Mouse (Mus musculus): ENCODE data around the gene Jak3. TPM values are rescaled to one million over a fixed set of nuclear protein-coding genes. Genes with fewer than 3 reads are reported as not detected.
A peak's percentile ranks its signal among the peaks of the same experiment; 100 is the strongest.
"Not testable (repeated sequence)": the region's sequence is repeated elsewhere in the genome, so short reads cannot be mapped to it uniquely, and the experiment has no call there.

Jak3 gene
- polyA plus RNA-seq, 2 experiments, result 3.0 to 3.8 TPM

DNA sequence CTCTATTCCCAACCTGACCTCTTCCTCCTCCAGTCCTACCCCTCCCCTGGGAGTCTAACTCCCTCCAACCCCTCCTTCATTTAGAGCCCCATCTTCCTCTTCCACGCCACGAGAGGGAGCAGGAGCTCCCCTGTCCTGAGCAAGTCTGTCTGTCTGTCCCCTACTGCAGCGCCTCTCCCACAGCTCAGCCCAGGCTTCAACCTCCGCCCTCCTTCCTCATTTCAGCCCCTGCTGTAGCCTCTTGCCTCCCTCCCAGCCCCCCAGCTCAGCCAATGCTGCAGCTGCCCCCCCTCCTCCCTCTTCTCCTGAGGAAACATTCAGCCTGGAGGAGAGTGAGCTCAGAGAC is 26.0 kb downstream of the Jak3 start:
- Histone ChIP-seq H3K9ac (replicated peaks) (peak overlapping the region; percentile 79), H3K4me2 (ENCODE audit: low read depth) (peak overlapping the region; percentile 80), H3K9me3 (ENCODE audit: control insufficient read depth, low read length) (no peaks in the 10 kb centered on the region), H3K4me1 (replicated peaks; ENCODE audit: control insufficient read depth in 2 of 2, insufficient read depth in 2 of 2, low read length in 1 of 2) (peaks cover 24 to 35% of the 10 kb centered on the region in 2 experiments), H3K27me3 (ENCODE audit: control insufficient read depth, insufficient read depth, low read length) (peaks cover 19% of the 10 kb centered on the region), H3K4me3 (ENCODE audit: insufficient read depth in 1 of 2, low read depth in 2 of 2, low read length in 2 of 2) (peak overlapping the region; percentile 54 to 72; a peak in 3 of 4 replicates), H3K27ac (no peak overlapping the region; the same call in 1 of the 2 replicates), H3K36me3 (replicated peaks; ENCODE audit: control insufficient read depth, insufficient read depth, low read depth) (no peaks in the 10 kb centered on the region)
- peak; percentile 24; the same call in 1 of the 2 replicates for ATAC-seq (ENCODE audit: insufficient read depth)
- WGBS (ENCODE audit: insufficient replicate concordance), result 9% methylated on average over 4 of the region's 4 CpGs
- DNase-seq (ENCODE audit: low read depth in 3 of 3, low spot score in 3 of 3), result no peak
- TF ChIP-seq CTCF (IDR thresholded peaks at IDR 0.05; ENCODE audit: low read depth), result peak; percentile 75
- no peak for TF ChIP-seq EP300 (IDR thresholded peaks at IDR 0.05; ENCODE audit: low read depth)

DNA sequence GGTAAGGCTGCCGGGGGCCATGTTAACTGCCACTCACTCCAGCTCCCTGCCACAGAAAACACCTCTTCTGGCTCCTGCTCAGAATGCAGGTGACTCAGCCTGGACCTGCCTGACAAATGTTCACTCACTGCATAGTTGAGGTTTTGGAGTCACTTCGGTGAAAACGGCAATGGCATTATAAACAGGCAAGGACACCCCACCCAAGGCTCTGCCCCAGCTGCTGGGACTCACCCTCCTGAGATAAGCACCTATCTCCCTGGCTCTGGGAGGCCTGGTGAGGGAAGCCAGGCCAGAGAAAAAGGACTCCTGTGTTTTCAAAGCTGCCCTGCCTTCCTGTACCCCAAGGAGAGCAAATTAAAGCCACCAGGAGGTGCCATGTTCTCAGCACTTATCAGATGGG is 26.8 kb downstream of the Jak3 start:
- Histone ChIP-seq H3K9ac (replicated peaks) (peak overlapping the region; percentile 79), H3K36me3 (replicated peaks; ENCODE audit: control insufficient read depth, insufficient read depth, low read depth) (no peaks in the 10 kb centered on the region), H3K4me2 (ENCODE audit: low read depth) (peak overlapping the region; percentile 80), H3K4me3 (ENCODE audit: insufficient read depth in 1 of 2, low read depth in 2 of 2, low read length in 2 of 2) (peak overlapping the region; percentile 54 to 72), H3K4me1 (replicated peaks; ENCODE audit: control insufficient read depth in 2 of 2, insufficient read depth in 2 of 2, low read length in 1 of 2) (peaks cover 24 to 35% of the 10 kb centered on the region in 2 experiments), H3K9me3 (ENCODE audit: control insufficient read depth, low read length) (no peaks in the 10 kb centered on the region), H3K27me3 (ENCODE audit: control insufficient read depth, insufficient read depth, low read length) (peaks cover 19% of the 10 kb centered on the region), H3K27ac (peak overlapping the region; percentile 91)
- DNase-seq (ENCODE audit: low read depth in 3 of 3, low spot score in 3 of 3), result peak; percentile 71 to 75 (median 74)
- peak; percentile 42 for TF ChIP-seq CTCF (IDR thresholded peaks at IDR 0.05; ENCODE audit: low read depth)
- TF ChIP-seq EP300 (IDR thresholded peaks at IDR 0.05; ENCODE audit: low read depth), result peak; percentile 76
- 30% methylated on average over 3 of the region's 3 CpGs for WGBS (ENCODE audit: insufficient replicate concordance)
- peak; percentile 96 for ATAC-seq (ENCODE audit: insufficient read depth)

DNA sequence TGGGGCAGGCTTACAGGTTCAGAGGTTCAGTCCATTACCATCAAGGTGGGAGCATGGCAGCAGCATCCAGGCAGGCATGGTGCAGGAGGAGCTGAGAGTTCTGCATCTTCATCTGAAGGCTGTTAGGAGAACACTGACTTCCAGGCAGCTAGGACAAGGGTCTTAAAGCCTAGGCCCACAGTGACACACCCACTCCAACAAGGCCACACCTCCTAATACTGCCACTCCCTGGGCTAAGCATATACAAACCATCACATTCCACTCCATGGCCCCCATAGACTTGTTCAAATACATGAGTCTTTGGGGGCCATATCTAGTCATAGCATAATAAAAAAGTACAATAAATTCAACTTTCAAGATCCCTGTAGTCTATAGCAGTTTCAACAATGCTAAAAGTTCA is 27.3 kb downstream of the Jak3 start:
- Histone ChIP-seq H3K27me3 (ENCODE audit: control insufficient read depth, insufficient read depth, low read length) (peaks cover 19% of the 10 kb centered on the region), H3K4me2 (ENCODE audit: low read depth) (peak overlapping the region; percentile 80), H3K4me1 (replicated peaks; ENCODE audit: control insufficient read depth in 2 of 2, insufficient read depth in 2 of 2, low read length in 1 of 2) (peaks cover 24 to 35% of the 10 kb centered on the region in 2 experiments), H3K9ac (replicated peaks) (peak overlapping the region; percentile 79), H3K27ac (peak overlapping the region; percentile 91), H3K4me3 (ENCODE audit: insufficient read depth in 1 of 2, low read depth in 2 of 2, low read length in 2 of 2) (peak overlapping the region; percentile 54 to 72)
- not testable (repeated sequence) for H3K36me3 ChIP-seq (replicated peaks; ENCODE audit: control insufficient read depth, insufficient read depth, low read depth); H3K9me3 ChIP-seq (ENCODE audit: control insufficient read depth, low read length); DNase-seq (ENCODE audit: low read depth in 3 of 3, low spot score in 3 of 3)
- peak; percentile 80 for ATAC-seq (ENCODE audit: insufficient read depth)

DNA sequence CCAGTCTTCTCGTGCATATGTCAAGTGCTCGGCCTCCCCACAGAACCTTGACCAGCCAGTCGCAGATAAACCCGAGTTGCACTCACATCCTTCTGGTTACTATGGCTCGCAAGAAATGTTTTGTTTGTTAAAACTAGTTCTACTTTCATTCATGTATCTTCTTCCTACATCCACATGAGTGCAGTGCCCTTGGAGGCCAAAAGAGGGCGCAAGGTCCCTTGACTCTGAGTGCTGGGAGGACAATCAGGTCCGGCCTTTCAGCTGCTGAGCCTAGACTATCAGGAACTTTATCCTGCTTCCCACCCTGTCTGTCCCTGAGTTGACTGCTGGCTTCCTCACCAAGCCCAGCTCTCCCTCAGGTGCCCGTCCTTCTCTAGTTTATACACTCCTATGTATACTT is 31.8 kb downstream of the Jak3 start:
- no peak overlapping the region for H3K4me3 ChIP-seq (ENCODE audit: insufficient read depth in 1 of 2, low read depth in 2 of 2, low read length in 2 of 2)
- peaks cover 8 to 17% of the 10 kb centered on the region in 2 experiments for H3K4me1 ChIP-seq (replicated peaks; ENCODE audit: control insufficient read depth in 2 of 2, insufficient read depth in 2 of 2, low read length in 1 of 2)
- H3K9ac ChIP-seq (replicated peaks), result no peak overlapping the region
- H3K9me3 ChIP-seq (ENCODE audit: control insufficient read depth, low read length), result no peaks in the 10 kb centered on the region
- H3K4me2 ChIP-seq (ENCODE audit: low read depth), result no peak overlapping the region
- peak in 2 of 3 experiments; percentile 46 to 48 for DNase-seq (ENCODE audit: low read depth in 3 of 3, low spot score in 3 of 3)
- no peaks in the 10 kb centered on the region; the same call in 1 of the 2 replicates for H3K36me3 ChIP-seq (replicated peaks; ENCODE audit: control insufficient read depth, insufficient read depth, low read depth)
- no peaks in the 10 kb centered on the region for H3K27me3 ChIP-seq (ENCODE audit: control insufficient read depth, insufficient read depth, low read length)
- H3K27ac ChIP-seq, result no peak overlapping the region
- TF ChIP-seq EP300 (IDR thresholded peaks at IDR 0.05; ENCODE audit: low read depth), result no peak
- peak; percentile 93 for TF ChIP-seq CTCF (IDR thresholded peaks at IDR 0.05; ENCODE audit: low read depth)
- no peak for ATAC-seq (ENCODE audit: insufficient read depth)
- WGBS (ENCODE audit: insufficient replicate concordance), result 32% methylated on average over 8 of the region's 8 CpGs

DNA sequence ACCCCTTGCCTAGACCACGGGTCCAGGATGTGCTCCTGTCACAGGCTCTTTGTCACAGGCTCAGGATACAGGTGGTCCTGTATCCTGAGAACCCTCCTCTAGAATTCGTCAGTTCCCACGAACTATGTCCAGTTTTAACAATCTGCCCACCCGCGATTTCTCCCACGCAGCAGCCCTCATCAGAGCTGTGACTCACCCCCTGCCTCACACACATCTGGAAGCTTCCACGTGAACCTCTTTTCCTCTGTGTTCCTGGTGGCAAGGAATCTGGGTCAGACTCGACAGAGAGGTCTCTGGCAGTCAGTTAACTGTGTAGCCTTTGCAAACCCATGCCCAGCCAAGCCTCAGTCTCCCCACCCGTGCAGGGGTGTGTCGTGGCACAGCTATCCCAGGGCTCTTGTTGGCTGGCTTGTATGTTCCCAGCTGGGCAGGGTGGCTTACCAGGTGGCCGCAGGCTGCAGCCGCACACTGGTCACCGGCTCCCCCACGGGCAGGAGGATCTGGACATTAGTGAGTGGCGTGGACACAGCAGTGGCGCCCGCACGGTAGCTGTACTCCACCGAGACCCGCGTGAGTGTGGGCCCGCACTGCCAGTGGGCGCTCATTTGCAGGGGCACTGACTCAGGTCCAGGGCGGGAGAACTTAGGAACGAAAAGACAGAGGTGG is 33.2 kb downstream of the Jak3 start:
- H3K9ac ChIP-seq (replicated peaks), result no peak overlapping the region
- no peak overlapping the region for H3K27ac ChIP-seq
- 62% methylated on average over 25 of the region's 25 CpGs for WGBS (ENCODE audit: insufficient replicate concordance)
- no peak for DNase-seq (ENCODE audit: low read depth in 3 of 3, low spot score in 3 of 3)
- no peaks in the 10 kb centered on the region for H3K9me3 ChIP-seq (ENCODE audit: control insufficient read depth, low read length)
- H3K4me2 ChIP-seq (ENCODE audit: low read depth), result no peak overlapping the region; the same call in 1 of the 2 replicates
- ATAC-seq (ENCODE audit: insufficient read depth), result peak; percentile 10; the same call in 1 of the 2 replicates
- TF ChIP-seq EP300 (IDR thresholded peaks at IDR 0.05; ENCODE audit: low read depth), result no peak
- TF ChIP-seq CTCF (IDR thresholded peaks at IDR 0.05; ENCODE audit: low read depth), result no peak
- no peaks in the 10 kb centered on the region; the same call in 1 of the 2 replicates for H3K36me3 ChIP-seq (replicated peaks; ENCODE audit: control insufficient read depth, insufficient read depth, low read depth)
- no peak overlapping the region for H3K4me3 ChIP-seq (ENCODE audit: insufficient read depth in 1 of 2, low read depth in 2 of 2, low read length in 2 of 2)
- peaks cover 0 to 4% of the 10 kb centered on the region in 2 experiments; a peak in 2 of 4 replicates for H3K4me1 ChIP-seq (replicated peaks; ENCODE audit: control insufficient read depth in 2 of 2, insufficient read depth in 2 of 2, low read length in 1 of 2)
- no peaks in the 10 kb centered on the region for H3K27me3 ChIP-seq (ENCODE audit: control insufficient read depth, insufficient read depth, low read length)
